Comparison of ENCODE assay signal across 8 mouse cellular contexts in genomic region chr15:81809550-81809949, GRCm38 (mm10). TPM values are rescaled to one million over a fixed set of nuclear protein-coding genes. Genes with fewer than 3 reads are reported as not detected.
DNase-seq lines count a peak whose midpoint lies in the region; ATAC-seq lines count a peak whose summit lies in the region.

No protein-coding gene starts in this region.

- H3K4me2 ChIP-seq in heart, embryonic 12.5 days = peak overlapping the region; percentile 80
- H3K4me2 ChIP-seq in hindbrain, embryonic 13.5 days = peak overlapping the region; percentile 82
- H3K4me2 ChIP-seq in midbrain, embryonic 12.5 days (replicated peaks) = peak overlapping the region; percentile 73

- no peaks in the 10 kb centered on the region for H3K36me3 ChIP-seq in heart, embryonic 12.5 days
- H3K36me3 ChIP-seq in hindbrain, embryonic 13.5 days = no peaks in the 10 kb centered on the region
- H3K36me3 ChIP-seq in midbrain, embryonic 12.5 days = no peaks in the 10 kb centered on the region

- no peaks in the 10 kb centered on the region for H3K27me3 ChIP-seq in heart, embryonic 12.5 days (replicated peaks)
- no peaks in the 10 kb centered on the region for H3K27me3 ChIP-seq in hindbrain, embryonic 13.5 days
- H3K27me3 ChIP-seq in midbrain, embryonic 12.5 days = no peaks in the 10 kb centered on the region; the same call in 1 of the 2 replicates

- H3K27ac ChIP-seq in heart, embryonic 12.5 days (ENCODE audit: poor library complexity, severe bottlenecking) = peak overlapping the region; percentile 82
- peak overlapping the region; percentile 88 for H3K27ac ChIP-seq in hindbrain, embryonic 13.5 days
- peak overlapping the region; percentile 75; the same call in 1 of the 2 replicates for H3K27ac ChIP-seq in midbrain, embryonic 12.5 days (replicated peaks)

- H3K9me3 ChIP-seq in heart, embryonic 12.5 days (replicated peaks) = no peaks in the 10 kb centered on the region
- H3K9me3 ChIP-seq in hindbrain, embryonic 13.5 days = no peaks in the 10 kb centered on the region
- no peaks in the 10 kb centered on the region for H3K9me3 ChIP-seq in midbrain, embryonic 12.5 days

- DNase-seq in heart, adult 9 months (ENCODE audit: low spot score in 2 of 2) = no peak
- peak; percentile 48 for DNase-seq in NIH3T3 (ENCODE audit: low read depth)
- no peak for DNase-seq in frontal cortex, adult 2 months (ENCODE audit: extremely low spot score in 1 of 2, low spot score in 1 of 2)
- no peak for DNase-seq in right cerebral cortex, postnatal 4 days
- no peak for DNase-seq in cerebellum, adult 8-10 months

- ATAC-seq in heart, embryonic 12.5 days (ENCODE audit: insufficient number of reproducible peaks, low FRiP score) = no peak
- no peak for ATAC-seq in hindbrain, embryonic 13.5 days (ENCODE audit: low FRiP score)
- ATAC-seq in midbrain, embryonic 12.5 days (ENCODE audit: low FRiP score, low read depth) = no peak

- peaks cover 49% of the 10 kb centered on the region for H3K4me1 ChIP-seq in heart, embryonic 12.5 days (replicated peaks)
- H3K4me1 ChIP-seq in hindbrain, embryonic 13.5 days (replicated peaks) = peaks cover 57% of the 10 kb centered on the region
- H3K4me1 ChIP-seq in midbrain, embryonic 12.5 days = peaks cover 41% of the 10 kb centered on the region

- 45% methylated on average over 1 of the region's 1 CpGs for WGBS in heart, embryonic 12.5 days
- 55% methylated on average over 1 of the region's 1 CpGs for WGBS in hindbrain, embryonic 13.5 days
- 58% methylated on average over 1 of the region's 1 CpGs for WGBS in midbrain, embryonic 12.5 days

- H3K9ac ChIP-seq in heart, embryonic 12.5 days = peak overlapping the region; percentile 71; the same call in 1 of the 2 replicates
- peak overlapping the region; percentile 73 for H3K9ac ChIP-seq in hindbrain, embryonic 13.5 days
- peak overlapping the region; percentile 55; the same call in 1 of the 2 replicates for H3K9ac ChIP-seq in midbrain, embryonic 12.5 days (replicated peaks)

- peak overlapping the region; percentile 65 for H3K4me3 ChIP-seq in heart, embryonic 12.5 days
- H3K4me3 ChIP-seq in hindbrain, embryonic 13.5 days = no peak overlapping the region
- no peak overlapping the region; the same call in 1 of the 2 replicates for H3K4me3 ChIP-seq in midbrain, embryonic 12.5 days

RNA-seq across cellular contexts. Expression of gene Tef, which starts 7.3 kb away (rescaled TPM):
- polyA plus RNA-seq in heart, embryonic 12.5 days (2016; fragmentation: Nextera tagmentation; extraction: Ambion mirVana) = 26.0 and 27.8 TPM in 2 replicates
- polyA plus RNA-seq in hindbrain, embryonic 13.5 days (2015; fragmentation: Nextera tagmentation; extraction: Ambion mirVana) = 22.3 and 22.4 TPM in 2 replicates
- polyA plus RNA-seq in midbrain, embryonic 12.5 days (2016; fragmentation: Nextera tagmentation; extraction: Ambion mirVana) = 30.5 and 32.4 TPM in 2 replicates
- polyA plus RNA-seq in frontal cortex, adult 2 months (2012; rRNA removed) = 245 and 256 TPM in 2 replicates

RNA-seq across cellular contexts. Expression of gene Tob2, which starts 49.0 kb away (rescaled TPM):
- 14.6 and 14.7 TPM in 2 replicates for polyA plus RNA-seq in heart, embryonic 12.5 days (2016; fragmentation: Nextera tagmentation; extraction: Ambion mirVana)
- polyA plus RNA-seq in hindbrain, embryonic 13.5 days (2015; fragmentation: Nextera tagmentation; extraction: Ambion mirVana) = 15.6 and 15.7 TPM in 2 replicates
- polyA plus RNA-seq in midbrain, embryonic 12.5 days (2016; fragmentation: Nextera tagmentation; extraction: Ambion mirVana) = 20.9 and 22.2 TPM in 2 replicates
- 21.1 and 22.6 TPM in 2 replicates for polyA plus RNA-seq in frontal cortex, adult 2 months (2012; rRNA removed)
